Mouse (Mus musculus) intestine, postnatal 0 days (tissue): ENCODE measurements around the gene Aars2. TPM values are rescaled to one million over a fixed set of nuclear protein-coding genes. Genes with fewer than 3 reads are reported as not detected.

ENCODE experiments used
- ATAC-seq: fragments of 200-750 bp; cut with Nextera tagmentation; 2 replicates; pipeline ENCODE4 v1.8.0; 2017; ENCODE audit warnings: mild to moderate bottlenecking, moderate TSS enrichment, moderate library complexity
- H3K27ac ChIP-seq: fragments of 300-500 bp; sonication (generic); 2 replicates; pipeline ENCODE4 v1.5.1; 2014; ENCODE audit warnings: mild to moderate bottlenecking, low read depth, low read length, moderate library complexity
- H3K27me3 ChIP-seq: fragments of 300-500 bp; sonication (generic); replicated peaks from 2 replicates; pipeline ENCODE4 v1.6.1; 2014; ENCODE audit warnings: low read length, mixed read lengths; ENCODE audit not compliant: control insufficient read depth, insufficient read depth
- H3K36me3 ChIP-seq: fragments of 300-500 bp; sonication (generic); 2 replicates; pipeline ENCODE4 v1.6.1; 2014; ENCODE audit warnings: mild to moderate bottlenecking, moderate library complexity; ENCODE audit not compliant: control insufficient read depth, insufficient read depth
- H3K4me1 ChIP-seq: fragments of 300-500 bp; sonication (generic); replicated peaks from 2 replicates; pipeline ENCODE4 v1.6.1; 2014; ENCODE audit warnings: antibody characterized with exemption, low read length, mixed read lengths; ENCODE audit not compliant: control insufficient read depth, insufficient read depth
- H3K4me2 ChIP-seq: fragments of 300-500 bp; sonication (generic); replicated peaks from 2 replicates; pipeline ENCODE4 v1.6.1; 2014; ENCODE audit warnings: low read depth, mild to moderate bottlenecking, moderate library complexity
- H3K4me3 ChIP-seq: fragments of 300-500 bp; sonication (generic); 2 replicates; pipeline ENCODE4 v1.5.1; 2014; ENCODE audit warnings: low read depth, low read length
- H3K9ac ChIP-seq: fragments of 300-500 bp; sonication (generic); 2 replicates; pipeline ENCODE4 v1.6.1; 2014; ENCODE audit warnings: mild to moderate bottlenecking, low read depth, low read length
- H3K9me3 ChIP-seq: fragments of 300-500 bp; sonication (generic); 2 replicates; pipeline ENCODE4 v1.6.1; 2016; ENCODE audit warnings: mixed run types; ENCODE audit not compliant: control insufficient read depth
- CTCF ChIP-seq: sonication (generic); IDR thresholded peaks from 2 replicates; pipeline ENCODE4 v1.5.1; 2016; ENCODE audit warnings: low read depth, mild to moderate bottlenecking, control low read depth, antibody characterized with exemption, moderate library complexity
- WGBS: fragments of 180-500 bp; shearing (Covaris S2); extraction: QIAGEN DNeasy Blood & Tissue Kit; methylation state at CpG from one replicate; pipeline ENCODE4 v1.1.7; 2014; 5-methylcytosine and 5-hydroxymethylcytosine counted together
- polyA plus RNA-seq: library from polyadenylated mRNA; unstranded; fragments of >200 nt; fragmentation: Nextera tagmentation; extraction: Ambion mirVana; gene quantifications from 2 replicates; pipeline ENCODE4 v1.2.1, GENCODE M21; 2015

Gene Aars2
- polyA plus RNA-seq, 1 experiment from 2014 or later, result 4.0 TPM

GRCm38 (mm10) chr17:45563655-45564530 lies 57.3 kb downstream of the Aars2 start, which contains the start of gene Slc35b2:
Slc35b2 (plus strand) TSS chr17:45563874.
- TF ChIP-seq CTCF, result peak; percentile 96
- H3K27ac ChIP-seq, result peak within 1 kb of the TSS; percentile 74
- H3K9me3 ChIP-seq, result no peaks in the 10 kb centered on the region
- H3K9ac ChIP-seq, result peak within 1 kb of the TSS; percentile 70
- no peaks in the 10 kb centered on the region for H3K4me1 ChIP-seq
- peak; percentile 83 for ATAC-seq
- no peaks in the 10 kb centered on the region for H3K27me3 ChIP-seq
- WGBS, result under 1% methylated on average over 49 of the region's 61 CpGs
- H3K36me3 ChIP-seq, result peaks cover 32% of the 10 kb centered on the region
- H3K4me2 ChIP-seq, result peak within 1 kb of the TSS; percentile 89
- peak within 1 kb of the TSS; percentile 73 for H3K4me3 ChIP-seq

GRCm38 (mm10) chr17:45564531-45565084 lies 58.0 kb downstream of the Aars2 start:
- Histone ChIP-seq H3K27ac (peak overlapping the region; percentile 74), H3K27me3 (no peaks in the 10 kb centered on the region), H3K4me3 (peak overlapping the region; percentile 73), H3K4me2 (peak overlapping the region; percentile 89), H3K9me3 (no peaks in the 10 kb centered on the region), H3K9ac (peak overlapping the region; percentile 70), H3K36me3 (peaks cover 39% of the 10 kb centered on the region), H3K4me1 (no peaks in the 10 kb centered on the region)
- TF ChIP-seq CTCF, result 0 out of 2 replicates have a peak, but pooled peaks have one; percentile 11
- WGBS, result 5% methylated on average over 18 of the region's 18 CpGs
- ATAC-seq, result peak; percentile 18; the same call in 1 of the 2 replicates

DNA sequence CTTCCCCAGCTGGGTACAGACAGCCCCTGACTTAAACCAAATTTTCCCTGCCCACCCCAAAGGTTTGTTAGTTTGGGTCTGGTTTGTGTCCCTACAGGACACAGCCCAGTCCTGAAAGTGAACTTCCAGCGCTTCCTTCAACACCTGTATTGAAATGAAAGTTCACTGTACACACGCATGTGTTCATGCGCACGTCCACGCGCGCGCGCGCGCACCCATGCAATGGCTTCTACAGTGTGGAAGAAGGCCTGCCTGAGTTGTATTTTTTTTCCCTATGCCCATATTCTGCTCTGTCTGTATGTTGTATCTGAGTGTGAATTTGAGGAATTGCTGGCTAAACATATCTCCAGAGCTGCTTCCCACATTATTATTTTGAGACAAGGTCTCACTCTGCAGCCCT lies 58.5 kb downstream of the Aars2 start:
- H3K4me3 ChIP-seq, result peak overlapping the region; percentile 73; the same call in 1 of the 2 replicates
- H3K9ac ChIP-seq, result no peak overlapping the region; the same call in 1 of the 2 replicates
- ATAC-seq, result no peak
- WGBS, result 87% methylated on average over 11 of the region's 11 CpGs
- peak overlapping the region; percentile 74; the same call in 1 of the 2 replicates for H3K27ac ChIP-seq
- no peaks in the 10 kb centered on the region for H3K27me3 ChIP-seq
- no peak for TF ChIP-seq CTCF
- peaks cover 43% of the 10 kb centered on the region for H3K36me3 ChIP-seq
- no peaks in the 10 kb centered on the region for H3K9me3 ChIP-seq
- H3K4me2 ChIP-seq, result peak overlapping the region; percentile 89
- H3K4me1 ChIP-seq, result no peaks in the 10 kb centered on the region

- WGBS, result 72% methylated on average over 1 of the region's 1 CpGs
- Histone ChIP-seq H3K9me3 (no peaks in the 10 kb centered on the region), H3K4me1 (no peaks in the 10 kb centered on the region), H3K36me3 (peaks cover 47% of the 10 kb centered on the region), H3K4me3 (no peak overlapping the region), H3K27me3 (no peaks in the 10 kb centered on the region), H3K9ac (no peak overlapping the region), H3K4me2 (no peak overlapping the region), H3K27ac (no peak overlapping the region)
- no peak for TF ChIP-seq CTCF
- no peak for ATAC-seq
These were observed 59.4 kb downstream of the Aars2 start for GRCm38 (mm10) chr17:45566031-45566359.

DNA sequence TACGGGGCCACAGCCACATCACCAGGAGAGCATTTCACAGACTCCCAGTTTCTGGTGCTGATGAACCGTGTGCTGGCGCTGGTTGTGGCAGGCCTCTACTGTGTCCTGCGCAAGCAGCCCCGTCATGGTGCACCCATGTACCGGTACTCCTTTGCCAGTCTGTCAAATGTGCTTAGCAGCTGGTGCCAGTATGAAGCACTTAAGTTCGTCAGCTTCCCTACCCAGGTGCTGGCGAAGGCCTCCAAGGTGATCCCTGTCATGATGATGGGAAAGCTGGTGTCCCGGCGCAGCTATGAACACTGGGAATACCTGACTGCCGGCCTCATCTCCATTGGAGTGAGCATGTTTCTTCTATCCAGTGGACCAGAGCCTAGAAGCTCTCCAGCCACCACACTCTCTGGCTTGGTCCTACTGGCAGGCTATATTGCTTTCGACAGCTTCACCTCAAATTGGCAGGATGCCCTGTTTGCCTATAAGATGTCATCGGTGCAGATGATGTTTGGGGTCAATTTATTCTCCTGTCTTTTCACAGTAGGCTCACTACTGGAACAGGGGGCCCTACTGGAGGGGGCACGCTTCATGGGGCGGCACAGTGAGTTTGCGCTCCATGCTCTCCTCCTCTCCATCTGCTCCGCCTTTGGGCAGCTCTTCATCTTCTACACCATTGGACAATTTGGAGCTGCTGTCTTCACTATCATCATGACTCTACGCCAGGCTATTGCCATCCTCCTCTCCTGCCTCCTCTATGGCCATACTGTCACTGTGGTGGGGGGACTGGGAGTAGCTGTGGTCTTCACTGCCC lies 59.9 kb downstream of the Aars2 start:
- Histone ChIP-seq H3K4me3 (no peak overlapping the region), H3K36me3 (peaks cover 52% of the 10 kb centered on the region), H3K4me2 (no peak overlapping the region), H3K4me1 (0 out of 2 replicates have a peak, but pooled peaks cover 1% of the 10 kb centered on the region), H3K9ac (no peak overlapping the region), H3K9me3 (no peaks in the 10 kb centered on the region), H3K27ac (no peak overlapping the region), H3K27me3 (no peaks in the 10 kb centered on the region)
- no peak for TF ChIP-seq CTCF
- ATAC-seq, result no peak
- WGBS, result 57% methylated on average over 18 of the region's 18 CpGs

DNA sequence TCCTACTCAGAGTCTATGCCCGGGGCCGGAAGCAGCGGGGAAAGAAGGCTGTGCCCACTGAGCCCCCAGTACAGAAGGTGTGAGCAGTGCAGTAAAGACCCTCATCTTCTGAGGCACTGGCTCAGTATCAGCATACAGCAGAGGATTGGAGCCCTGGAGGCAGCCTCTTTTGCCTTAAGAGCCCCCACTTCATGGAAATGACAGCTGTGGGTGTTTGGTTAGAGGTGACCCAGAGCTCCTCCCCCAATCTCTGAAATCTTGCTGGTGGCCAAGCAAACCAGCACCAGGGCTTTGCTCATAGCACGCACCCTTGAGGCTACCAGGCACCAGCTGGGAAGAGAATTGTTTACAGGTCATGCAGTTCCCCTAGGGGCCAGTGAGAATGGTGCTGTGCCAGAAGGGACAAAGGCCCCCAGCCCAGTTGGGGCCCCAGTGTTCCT lies 60.5 kb downstream of the Aars2 start:
- Histone ChIP-seq H3K27me3 (no peaks in the 10 kb centered on the region), H3K4me1 (peaks cover 6% of the 10 kb centered on the region; the same call in 1 of the 2 replicates), H3K9me3 (no peaks in the 10 kb centered on the region), H3K36me3 (peaks cover 52% of the 10 kb centered on the region), H3K4me2 (no peak overlapping the region), H3K9ac (no peak overlapping the region), H3K4me3 (no peak overlapping the region), H3K27ac (no peak overlapping the region)
- 35% methylated on average over 4 of the region's 4 CpGs for WGBS
- TF ChIP-seq CTCF, result no peak
- no peak for ATAC-seq
